13 mouse cellular contexts compared by ENCODE assay signal in genomic region chr19:27346501-27346900, GRCm38 (mm10). TPM values are rescaled to one million over a fixed set of nuclear protein-coding genes. Genes with fewer than 3 reads are reported as not detected.
"Had no signal": no experiment of that assay in that cellular context is flagged by ENCODE, and none has a peak within 500 bp of the region (broad histone marks: within the 10 kb centered on the region; RNA-seq: fewer than 3 reads in every experiment).

No protein-coding gene starts in this region.

- H3K36me3 ChIP-seq: limb, embryonic 12.5 days; liver, embryonic 13.5 days; midbrain, embryonic 15.5 days; neural tube, embryonic 12.5 days; stomach, embryonic 15.5 days had no signal

- H3K4me2 ChIP-seq: limb, embryonic 12.5 days; liver, embryonic 13.5 days; midbrain, embryonic 15.5 days; neural tube, embryonic 12.5 days; stomach, embryonic 15.5 days had no signal

- H3K4me1 ChIP-seq: limb, embryonic 12.5 days; liver, embryonic 13.5 days; midbrain, embryonic 15.5 days; neural tube, embryonic 12.5 days; stomach, embryonic 15.5 days had no signal

- H3K27ac ChIP-seq: hindbrain, postnatal 0 days; kidney, postnatal 0 days; layer of hippocampus, adult 2 months; limb, embryonic 12.5 days; liver, embryonic 13.5 days; midbrain, embryonic 15.5 days; neural tube, embryonic 12.5 days; stomach, embryonic 15.5 days had no signal

- ATAC-seq: hindbrain, postnatal 0 days; liver, postnatal 0 days; midbrain, embryonic 15.5 days had no signal

- H3K27me3 ChIP-seq: limb, embryonic 12.5 days; liver, embryonic 13.5 days; midbrain, embryonic 15.5 days; neural tube, embryonic 12.5 days; stomach, embryonic 15.5 days had no signal

- H3K9ac ChIP-seq: limb, embryonic 12.5 days; liver, embryonic 13.5 days; liver, postnatal 0 days; midbrain, embryonic 15.5 days; neural tube, embryonic 12.5 days; stomach, embryonic 15.5 days had no signal

- H3K4me3 ChIP-seq: layer of hippocampus, adult 2 months; limb, embryonic 12.5 days; liver, embryonic 13.5 days; midbrain, embryonic 15.5 days; neural tube, embryonic 12.5 days; stomach, embryonic 15.5 days had no signal

- DNase-seq: liver; liver, embryonic 13.5 days; liver, postnatal 0 days; retina, postnatal 1 day; thymus, postnatal 4 days had no signal

- H3K9me3 ChIP-seq: limb, embryonic 12.5 days; liver, embryonic 13.5 days; midbrain, embryonic 15.5 days; neural tube, embryonic 12.5 days; stomach, embryonic 15.5 days had no signal

RNA-seq across cellular contexts. Expression of gene Kcnv2, which starts 24.1 kb away (rescaled TPM):
- polyA plus RNA-seq: limb, embryonic 12.5 days; liver, embryonic 13.5 days; liver, postnatal 0 days; spleen, adult 2 months had no signal
